Mouse (Mus musculus) erythroblast, embryonic 14.5 days (primary cell): ENCODE measurements around the gene Wdr72.

Source experiments
- GATA1 ChIP-seq: IDR thresholded peaks from 2 replicates; pipeline ENCODE4 v1.6.1; 2012; ENCODE audit warnings: low read length, inconsistent platforms, mixed read lengths
- TAL1 ChIP-seq: IDR thresholded peaks from 3 replicates; pipeline ENCODE4 v1.6.1; 2012; ENCODE audit warnings: low read length, inconsistent platforms, mixed read lengths

GRCm38 (mm10) chr9:74078458-74078857 is 31.7 kb upstream of the Wdr72 start:
- TF ChIP-seq TAL1 (no peak), GATA1 (no peak)
